Mouse (Mus musculus) gastrocnemius, postnatal 4 days (tissue): ENCODE measurements around the gene Ang. TPM values are rescaled to one million over a fixed set of nuclear protein-coding genes. Genes with fewer than 3 reads are reported as not detected.

Experiments
- total RNA-seq, 2 experiments: library from RNA; stranded (reverse); gene quantifications; 2 replicates each; pipeline ENCODE4 v1.2.3; 2021

The Ang gene
- total RNA-seq, 2 experiments from 2014 or later: 7.7 to 8.9 TPM

Other genes starting within 250 kb of the Ang start
- gene Tep1, start 220.6 kb upstream of the Ang start, total RNA-seq: 10 to 100 TPM in 1 of 2 experiments, 1 to 10 TPM in 1; 9.7 to 12.2 TPM
- 10 to 100 TPM in 1 of 2 experiments, 1 to 10 TPM in 1; 5.8 to 10.1 TPM for gene Klhl33, start 193.6 kb upstream of the Ang start, total RNA-seq
- 10 to 100 TPM; 48.6 to 52.2 TPM for gene Osgep, start 166.3 kb upstream of the Ang start, total RNA-seq
- 10 to 100 TPM; 61.1 to 62.7 TPM for gene Apex1, start 166.2 kb upstream of the Ang start, total RNA-seq
- gene Pip4p1, start 160.3 kb upstream of the Ang start, total RNA-seq: 10 to 100 TPM; 23.5 to 25.2 TPM
- 10 to 100 TPM; 12.7 to 13.9 TPM for gene Pnp, start 160.1 kb upstream of the Ang start, total RNA-seq
- gene Gm49342, start 146.6 kb upstream of the Ang start, total RNA-seq: 1 to 10 TPM; 7.9 to 8.5 TPM
- under 1 TPM; 0.67 to 0.71 TPM for gene Pnp2, start 135.2 kb upstream of the Ang start, total RNA-seq
- gene Rnase10, start 83.4 kb upstream of the Ang start, total RNA-seq: not detected
- gene Rnase9, start 49.3 kb upstream of the Ang start, total RNA-seq: not detected
- gene Rnase11, start 41.0 kb upstream of the Ang start, total RNA-seq: not detected
- not detected for gene Rnase12, start 33.5 kb upstream of the Ang start, total RNA-seq
- gene Olfr750, start 16.7 kb upstream of the Ang start, total RNA-seq: not detected
- 10 to 100 TPM; 76.4 to 86.0 TPM for gene Rnase4, start 73 bp upstream of the Ang start, total RNA-seq
- not detected for gene Eddm3b, start 23.3 kb downstream of the Ang start, total RNA-seq
- under 1 TPM; 0.25 to 0.52 TPM for gene Rnase6, start 32.8 kb downstream of the Ang start, total RNA-seq
- not detected for gene Rnase1, start 55.6 kb downstream of the Ang start, total RNA-seq
- not detected for gene Rnase2b, start 71.1 kb downstream of the Ang start, total RNA-seq
- not detected for gene Ang2, start 108.0 kb downstream of the Ang start, total RNA-seq
- not detected for gene Ear14, start 112.2 kb downstream of the Ang start, total RNA-seq
- not detected for gene Rnase2a, start 165.0 kb downstream of the Ang start, total RNA-seq